Mouse (Mus musculus) forebrain, embryonic 10.5 days (tissue): ENCODE measurements at regions not wholly inside any gene's neighbourhood (a gene's known extent, or its start where the extent isn't known, plus 50 kb on each side); places are given as distances from the start of the nearest gene placed in this dataset.

ENCODE experiments used
- DNase-seq: peaks from one replicate; pipeline ENCODE4 v3.0.0-alpha.2; 2017; ENCODE audit warnings: low spot score; ENCODE audit errors: extremely low spot score
- H3K27ac ChIP-seq: fragments of 300-500 bp; sonication (generic); 2 replicates; pipeline ENCODE4 v1.5.1; 2016; ENCODE audit warnings: mild to moderate bottlenecking
- H3K27me3 ChIP-seq: fragments of 300-500 bp; sonication (generic); 2 replicates; pipeline ENCODE4 v1.6.1; 2016; ENCODE audit warnings: mild to moderate bottlenecking; ENCODE audit not compliant: poor library complexity, severe bottlenecking
- H3K36me3 ChIP-seq: fragments of 300-500 bp; sonication (generic); replicated peaks from 2 replicates; pipeline ENCODE4 v1.6.1; 2016; ENCODE audit warnings: mild to moderate bottlenecking, moderate library complexity
- H3K4me1 ChIP-seq: fragments of 300-500 bp; sonication (generic); 2 replicates; pipeline ENCODE4 v1.6.1; 2016
- H3K4me3 ChIP-seq: fragments of 300-500 bp; sonication (generic); 2 replicates; pipeline ENCODE4 v1.5.1; 2016; ENCODE audit warnings: mild to moderate bottlenecking, moderate library complexity
- H3K9me3 ChIP-seq: fragments of 300-500 bp; sonication (generic); 2 replicates; pipeline ENCODE4 v1.6.1; 2016; ENCODE audit warnings: mild to moderate bottlenecking, moderate library complexity
- WGBS: fragments of 180-500 bp; shearing (Covaris S2); methylation state at CpG from one replicate; pipeline ENCODE4 v1.1.7; 2016; 5-methylcytosine and 5-hydroxymethylcytosine counted together

DNA sequence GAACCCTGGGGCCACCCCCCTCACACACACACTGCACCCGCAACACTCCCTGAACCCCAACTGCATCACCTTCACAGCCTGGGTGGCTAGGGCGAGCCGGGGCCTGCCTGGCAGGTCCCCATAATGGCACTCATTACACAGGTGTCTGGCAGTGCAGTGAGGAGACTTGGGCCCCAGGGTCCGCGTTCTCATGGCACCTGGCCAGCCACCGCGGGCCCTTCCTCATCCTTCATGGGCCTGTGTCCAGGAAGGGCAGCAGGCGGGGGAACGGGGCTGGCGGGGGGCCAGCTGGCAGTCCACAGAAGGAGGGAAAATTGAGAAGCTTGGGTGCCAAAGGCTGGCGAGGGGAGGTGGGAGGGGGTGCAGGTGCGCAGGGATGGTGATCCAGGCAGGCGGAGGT is 78.3 kb upstream of the Tmem189 start:
- DNase-seq = no peak
- Histone ChIP-seq H3K4me1 (peaks cover 30% of the 10 kb centered on the region), H3K36me3 (no peaks in the 10 kb centered on the region), H3K9me3 (no peaks in the 10 kb centered on the region), H3K27me3 (no peaks in the 10 kb centered on the region), H3K27ac (no peak overlapping the region), H3K4me3 (no peak overlapping the region)
- 90% methylated on average over 13 of the region's 13 CpGs for WGBS

DNA sequence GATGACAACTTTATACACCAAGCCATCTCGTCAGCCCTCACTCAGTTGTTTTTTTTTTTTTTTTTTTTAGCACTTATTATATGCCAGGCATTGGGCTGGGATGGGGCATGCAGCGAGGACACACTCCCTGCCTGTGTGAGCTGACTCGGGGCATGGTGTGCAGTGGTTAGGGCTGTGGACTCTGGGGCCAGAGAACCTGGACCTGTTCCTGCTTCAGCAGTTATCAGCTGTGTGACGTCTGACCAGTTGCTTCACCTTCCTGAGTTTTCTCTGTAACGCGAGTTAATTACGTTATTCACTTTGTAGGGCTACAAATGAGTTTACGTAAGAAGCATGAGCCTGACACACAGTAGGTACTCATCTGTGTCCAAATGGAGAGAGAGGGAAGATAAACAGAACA is 77.7 kb upstream of the Tmem189 start:
- H3K36me3 ChIP-seq = no peaks in the 10 kb centered on the region
- 87% methylated on average over 8 of the region's 8 CpGs for WGBS

DNA sequence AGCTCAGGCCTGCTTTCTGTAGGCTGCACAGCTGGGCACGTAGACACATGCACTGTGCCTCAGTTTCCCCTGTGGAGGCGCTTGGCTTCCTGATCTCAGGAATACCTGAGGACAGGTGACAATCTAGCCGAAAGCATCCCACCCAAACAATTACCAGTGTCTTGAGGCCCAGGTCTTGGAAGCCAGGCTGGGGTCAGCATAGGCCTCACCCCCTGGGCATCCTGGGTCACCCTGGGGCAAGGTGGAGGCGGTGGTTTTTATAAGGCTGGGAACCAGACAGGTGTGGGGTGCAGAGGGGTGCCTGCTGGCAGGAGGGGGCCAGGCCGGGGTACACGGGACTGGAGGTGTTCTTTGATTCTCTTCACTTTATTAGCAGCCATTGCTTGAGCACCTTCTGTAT is 76.2 kb upstream of the Tmem189 start:
- H3K27ac ChIP-seq = peak overlapping the region; percentile 79
- WGBS = 90% methylated on average over 6 of the region's 6 CpGs

More for the DNA sequence above, 77.7 kb upstream of the Tmem189 start:
- Histone ChIP-seq H3K4me3 (no peak overlapping the region), H3K4me1 (peaks cover 30% of the 10 kb centered on the region), H3K27ac (no peak overlapping the region), H3K27me3 (no peaks in the 10 kb centered on the region), H3K9me3 (no peaks in the 10 kb centered on the region)
- no peak for DNase-seq

DNA sequence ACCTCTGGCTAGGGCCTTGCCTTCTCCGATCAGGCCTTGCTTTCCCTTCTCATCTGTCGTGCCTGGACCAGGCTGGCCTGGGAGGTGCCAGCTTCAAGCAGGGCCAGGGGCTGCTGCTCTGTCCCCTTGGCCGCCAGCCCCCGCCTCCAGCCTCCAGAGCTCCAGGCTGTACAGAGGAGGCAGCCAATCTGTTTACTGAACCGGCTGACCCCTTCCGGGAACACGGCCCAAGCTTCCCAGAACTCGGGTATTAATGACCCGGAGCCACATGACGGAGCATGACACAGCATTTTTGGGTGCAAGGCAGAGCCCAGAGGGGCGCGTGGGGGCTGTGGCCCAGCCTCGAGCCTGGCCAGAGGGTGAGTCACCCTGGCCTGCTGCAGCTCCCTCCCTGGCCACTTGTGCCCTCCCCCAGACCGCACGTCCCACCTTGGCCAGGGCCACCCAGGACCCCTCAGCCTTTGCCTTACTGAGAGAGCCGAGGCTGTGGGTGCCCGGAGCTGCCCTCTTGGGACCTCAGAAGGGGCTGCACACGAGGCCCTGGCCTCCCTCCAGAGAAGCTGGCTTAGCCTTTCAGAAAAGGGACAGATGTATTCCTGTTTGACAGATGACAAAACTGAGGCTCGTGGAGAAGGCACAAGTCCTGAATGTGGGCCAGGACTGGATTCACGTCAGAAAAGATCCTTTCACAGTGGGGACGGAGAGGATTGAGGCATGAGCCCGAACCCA is 75.6 kb upstream of the Tmem189 start:
- H3K27ac ChIP-seq = peak overlapping the region; percentile 79
- peak; percentile 49 for DNase-seq
- 64% methylated on average over 22 of the region's 22 CpGs for WGBS
- H3K36me3 ChIP-seq = no peaks in the 10 kb centered on the region
- H3K4me3 ChIP-seq = no peak overlapping the region
- H3K27me3 ChIP-seq = 0 out of 2 replicates have a peak, but pooled peaks cover 4% of the 10 kb centered on the region
- peaks cover 38% of the 10 kb centered on the region for H3K4me1 ChIP-seq
- no peaks in the 10 kb centered on the region for H3K9me3 ChIP-seq

More for the DNA sequence above, 76.2 kb upstream of the Tmem189 start:
- no peaks in the 10 kb centered on the region for H3K36me3 ChIP-seq
- H3K9me3 ChIP-seq = no peaks in the 10 kb centered on the region
- DNase-seq = no peak
- no peaks in the 10 kb centered on the region for H3K27me3 ChIP-seq
- peaks cover 34% of the 10 kb centered on the region for H3K4me1 ChIP-seq
- H3K4me3 ChIP-seq = no peak overlapping the region

DNA sequence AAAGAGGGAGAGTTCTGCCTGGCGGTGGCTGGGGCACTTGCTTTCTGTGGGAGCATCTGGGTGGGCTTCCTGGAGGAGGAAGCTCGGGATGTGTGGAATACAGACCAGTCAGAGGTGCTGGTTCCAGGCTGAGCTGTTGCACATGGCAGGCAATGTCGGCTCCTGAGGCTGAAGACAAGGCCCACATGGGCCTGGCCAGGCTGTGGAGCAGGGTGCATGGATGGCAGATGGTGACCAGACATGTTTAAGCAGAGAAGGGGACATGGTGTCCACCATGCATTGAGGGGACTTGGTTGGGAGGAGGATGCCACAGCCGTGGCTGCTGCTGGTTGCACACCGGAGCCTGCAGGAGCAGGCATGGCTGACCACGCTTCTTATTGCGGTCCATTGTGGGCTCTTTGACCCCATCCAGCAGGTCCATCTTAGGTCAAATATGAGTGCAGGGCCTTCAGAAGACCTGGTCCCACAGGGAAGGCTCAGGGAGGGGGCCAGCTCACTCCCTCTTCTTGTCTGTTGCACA is 74.3 kb upstream of the Tmem189 start:
- H3K4me3 ChIP-seq = no peak overlapping the region
- WGBS = 90% methylated on average over 7 of the region's 7 CpGs
- no peaks in the 10 kb centered on the region for H3K36me3 ChIP-seq
- H3K27me3 ChIP-seq = 0 out of 2 replicates have a peak, but pooled peaks cover 4% of the 10 kb centered on the region
- no peaks in the 10 kb centered on the region for H3K9me3 ChIP-seq
- no peak overlapping the region for H3K27ac ChIP-seq
- no peak for DNase-seq
- H3K4me1 ChIP-seq = peaks cover 35% of the 10 kb centered on the region

- peak overlapping the region; percentile 40; the same call in 1 of the 2 replicates for H3K27ac ChIP-seq
- 83% methylated on average over 17 of the region's 17 CpGs for WGBS
These were observed 71.8 kb upstream of the Tmem189 start for GRCm38 (mm10) chr2:167761404-167761936.

GRCm38 (mm10) chr2:167760681-167761403 is 71.2 kb upstream of the Tmem189 start:
- H3K4me1 ChIP-seq = peaks cover 49% of the 10 kb centered on the region
- no peaks in the 10 kb centered on the region for H3K9me3 ChIP-seq
- no peaks in the 10 kb centered on the region for H3K36me3 ChIP-seq
- H3K4me3 ChIP-seq = no peak overlapping the region
- peak overlapping the region; percentile 40; the same call in 1 of the 2 replicates for H3K27ac ChIP-seq
- H3K27me3 ChIP-seq = 0 out of 2 replicates have a peak, but pooled peaks cover 4% of the 10 kb centered on the region
- whole genome bisulfite sequencing = 87% methylated on average over 13 of the region's 13 CpGs
- no peak for DNase-seq

More at GRCm38 (mm10) chr2:167761404-167761936, 71.8 kb upstream of the Tmem189 start:
- Histone ChIP-seq H3K36me3 (no peaks in the 10 kb centered on the region), H3K9me3 (no peaks in the 10 kb centered on the region), H3K27me3 (0 out of 2 replicates have a peak, but pooled peaks cover 4% of the 10 kb centered on the region), H3K4me1 (peaks cover 53% of the 10 kb centered on the region), H3K4me3 (no peak overlapping the region)
- DNase-seq = no peak

DNA sequence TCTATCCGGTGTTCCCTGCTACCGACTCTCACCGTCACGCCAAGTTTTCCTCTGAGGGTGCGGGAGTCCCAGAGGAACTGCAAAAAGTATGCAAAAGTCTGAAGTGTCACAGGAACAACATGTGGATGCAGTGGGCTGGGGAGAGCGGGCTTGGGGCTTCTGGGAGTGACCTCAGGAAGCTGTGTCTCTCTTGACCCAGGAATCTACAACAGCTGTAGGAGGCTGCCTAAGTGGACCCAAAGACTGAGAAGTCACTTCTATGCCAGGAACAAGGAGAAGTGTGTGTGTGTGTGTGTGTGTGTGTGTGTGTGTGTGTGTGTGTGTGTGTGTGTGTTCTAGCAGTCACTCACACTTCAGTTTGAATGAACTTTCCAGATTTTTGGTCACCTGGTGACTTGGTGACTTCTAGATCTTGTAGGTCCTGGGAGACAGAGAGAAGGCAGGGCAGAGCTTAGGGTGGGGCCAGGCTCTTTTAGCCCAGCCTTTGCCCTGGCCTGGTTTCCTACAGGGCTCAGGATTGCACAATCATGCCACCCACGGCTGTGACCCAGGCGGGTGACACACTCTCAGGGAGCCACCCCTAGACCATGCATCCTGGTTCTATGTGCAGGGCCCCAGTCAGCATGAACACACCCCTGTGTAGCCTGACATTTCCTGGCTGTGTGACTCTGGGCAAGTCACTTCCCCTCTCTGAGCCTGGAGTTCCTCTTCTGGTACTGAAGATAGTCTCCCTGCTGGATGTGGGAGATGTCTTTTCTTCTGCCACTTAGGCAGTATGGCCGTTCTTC is 70.2 kb upstream of the Tmem189 start:
- H3K36me3 ChIP-seq = no peaks in the 10 kb centered on the region
- H3K27ac ChIP-seq = 0 out of 2 replicates have a peak overlapping the region, but pooled peaks have one; percentile 35
- H3K27me3 ChIP-seq = 0 out of 2 replicates have a peak, but pooled peaks cover 4% of the 10 kb centered on the region
- 90% methylated on average over 9 of the region's 9 CpGs for WGBS
- H3K4me1 ChIP-seq = peaks cover 39% of the 10 kb centered on the region
- DNase-seq = no peak
- no peaks in the 10 kb centered on the region for H3K9me3 ChIP-seq
- H3K4me3 ChIP-seq = no peak overlapping the region

DNA sequence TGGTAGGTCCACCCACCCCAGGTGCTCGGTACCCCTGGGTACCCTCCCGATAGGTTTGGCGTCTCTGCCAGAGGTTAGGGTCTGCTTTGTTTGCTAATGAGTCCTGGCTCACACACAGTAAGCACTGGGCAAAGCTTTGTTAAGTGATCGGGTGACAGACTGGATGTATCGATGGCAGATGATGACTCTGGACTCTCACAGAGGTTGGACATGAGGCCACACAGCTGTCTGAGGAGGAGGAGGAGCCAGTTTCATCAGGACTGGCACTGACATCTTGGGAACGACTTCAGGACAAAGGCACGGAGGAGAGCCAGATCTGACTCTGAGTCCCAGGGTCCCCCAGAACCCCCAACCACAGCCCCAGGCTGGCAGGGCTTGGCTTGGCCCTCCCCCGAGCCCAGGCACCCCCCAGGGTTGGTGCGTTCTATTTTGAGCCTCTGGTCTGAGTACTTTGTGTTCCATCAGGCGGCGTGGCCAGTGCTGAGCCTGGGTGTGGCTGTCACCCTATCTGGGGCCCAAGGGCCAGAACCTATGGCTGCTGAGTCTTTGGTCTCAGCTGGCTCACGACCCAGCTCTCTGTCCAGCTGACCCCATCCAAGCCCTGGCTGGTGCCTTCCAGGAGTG is 67.6 kb upstream of the Tmem189 start:
- peak overlapping the region; percentile 67 for H3K27ac ChIP-seq
- 74% methylated on average over 12 of the region's 12 CpGs for WGBS

GRCm38 (mm10) chr2:167756721-167757120 is 67.1 kb upstream of the Tmem189 start:
- Histone ChIP-seq H3K27me3 (0 out of 2 replicates have a peak, but pooled peaks cover 4% of the 10 kb centered on the region), H3K27ac (peak overlapping the region; percentile 67), H3K36me3 (no peaks in the 10 kb centered on the region), H3K4me3 (no peak overlapping the region), H3K9me3 (no peaks in the 10 kb centered on the region), H3K4me1 (peaks cover 42% of the 10 kb centered on the region)
- DNase-seq = no peak
- WGBS = 88% methylated on average over 12 of the region's 12 CpGs

More for the DNA sequence above, 67.6 kb upstream of the Tmem189 start:
- Histone ChIP-seq H3K36me3 (no peaks in the 10 kb centered on the region), H3K4me3 (no peak overlapping the region), H3K4me1 (peaks cover 42% of the 10 kb centered on the region), H3K9me3 (no peaks in the 10 kb centered on the region), H3K27me3 (0 out of 2 replicates have a peak, but pooled peaks cover 4% of the 10 kb centered on the region)
- DNase-seq = no peak

DNA sequence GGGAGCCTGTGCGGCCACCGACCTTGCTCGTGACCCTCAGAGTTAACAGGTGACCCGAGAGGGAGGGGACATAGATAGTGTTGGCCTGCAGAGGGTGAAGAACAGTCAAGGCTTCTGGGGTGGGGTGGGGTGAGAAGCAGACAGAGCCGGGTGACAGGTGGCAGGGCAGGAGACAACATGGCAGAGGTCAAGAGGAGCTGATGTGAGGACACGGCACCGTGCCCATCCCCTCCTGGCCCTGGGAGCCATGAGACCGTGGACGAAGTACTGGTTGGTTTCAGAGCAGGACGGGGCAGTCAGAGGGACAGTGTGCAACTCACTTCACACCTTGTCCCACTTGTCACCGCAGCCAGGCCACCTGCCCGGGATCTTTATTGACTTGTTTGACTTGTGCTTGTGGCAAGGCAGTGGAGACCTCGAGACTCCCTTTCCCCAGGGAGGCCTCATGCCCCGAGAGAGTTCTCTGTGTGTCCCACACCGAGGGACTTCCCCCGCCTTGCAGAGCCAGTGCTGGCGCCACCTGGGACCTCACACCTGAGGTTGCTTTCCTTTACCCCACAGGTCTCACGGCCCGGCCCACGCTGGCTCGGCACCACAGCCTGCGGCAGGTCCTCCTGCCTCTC is 65.4 kb upstream of the Tmem189 start:
- H3K27ac ChIP-seq = 0 out of 2 replicates have a peak overlapping the region, but pooled peaks have one; percentile 26
- no peaks in the 10 kb centered on the region for H3K36me3 ChIP-seq
- 88% methylated on average over 22 of the region's 22 CpGs for WGBS
- peaks cover 32% of the 10 kb centered on the region for H3K4me1 ChIP-seq
- H3K4me3 ChIP-seq = no peak overlapping the region
- H3K27me3 ChIP-seq = no peaks in the 10 kb centered on the region
- no peaks in the 10 kb centered on the region for H3K9me3 ChIP-seq
- no peak for DNase-seq
